Mouse (Mus musculus) liver, embryonic 14.5 days (tissue): ENCODE data around the gene Pou2f2.

Experiments used
- CTCF ChIP-seq: IDR thresholded peaks from 2 replicates; pipeline ENCODE4 v1.5.1; 2016; ENCODE audit warnings: antibody characterized with exemption, low read depth, control low read depth
- EP300 ChIP-seq: IDR thresholded peaks from 2 replicates; pipeline ENCODE4 v1.6.1; 2016; ENCODE audit warnings: antibody characterized with exemption, low read depth

DNA sequence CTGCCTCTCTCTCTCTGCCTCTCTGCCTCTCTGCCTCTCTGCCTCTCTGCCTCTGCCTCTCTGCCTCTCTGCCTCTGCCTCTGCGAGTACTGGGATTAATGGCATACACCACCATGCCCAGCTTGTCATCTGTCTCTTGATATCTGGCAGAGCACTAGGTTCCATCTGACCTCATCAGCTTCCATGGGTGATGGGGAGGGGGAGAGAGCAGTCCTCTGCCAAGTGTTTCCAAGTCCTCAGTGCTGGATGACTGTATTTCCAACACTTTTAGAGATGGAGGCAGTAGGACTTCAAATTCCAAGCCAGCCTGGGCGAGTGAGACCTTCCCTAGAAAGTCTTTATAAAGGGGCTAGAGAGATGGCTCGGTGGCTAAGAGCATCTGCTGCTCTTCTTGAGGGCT lies 42.0 kb downstream of the Pou2f2 start:
- no peak for TF ChIP-seq CTCF
- TF ChIP-seq EP300, result no peak
